26 mouse cellular contexts compared by ENCODE assay signal in genomic region chr19:20599951-20600350, GRCm38 (mm10).
DNase-seq lines count a peak whose midpoint lies in the region; ATAC-seq and TF ChIP-seq lines count a peak whose summit lies in the region.
"Had no signal": no experiment of that assay in that cellular context is flagged by ENCODE, and none has a peak within 500 bp of the region (broad histone marks: within the 10 kb centered on the region; RNA-seq: fewer than 3 reads in every experiment).

No protein-coding gene starts in this region.

- H3K27ac ChIP-seq in lung, embryonic 14.5 days (ENCODE audit: low read depth): no peak overlapping the region
- H3K27ac ChIP-seq in midbrain, embryonic 10.5 days (replicated peaks): no peak overlapping the region
- H3K27ac ChIP-seq in forebrain, embryonic 10.5 days: no peak overlapping the region
- H3K27ac ChIP-seq: forebrain, embryonic 12.5 days; heart, embryonic 10.5 days; hindbrain, embryonic 14.5 days; layer of hippocampus, adult 2 months; limb, embryonic 12.5 days; liver, embryonic 12.5 days; macrophage; neural tube, embryonic 13.5 days had no signal

- H3K9me3 ChIP-seq in lung, embryonic 14.5 days (ENCODE audit: low read depth, low read length): no peaks in the 10 kb centered on the region
- no peaks in the 10 kb centered on the region for H3K9me3 ChIP-seq in midbrain, embryonic 10.5 days (replicated peaks)
- no peaks in the 10 kb centered on the region for H3K9me3 ChIP-seq in forebrain, embryonic 10.5 days
- H3K9me3 ChIP-seq: forebrain, embryonic 12.5 days; heart, embryonic 10.5 days; limb, embryonic 12.5 days; liver, embryonic 12.5 days; neural tube, embryonic 13.5 days had no signal

- ATAC-seq in lung, embryonic 14.5 days (ENCODE audit: insufficient read depth): peak; percentile 80
- ATAC-seq: inflammation-experienced regulatory T-cells, adult 6 months; liver, embryonic 12.5 days; midbrain, embryonic 16.5 days had no signal

- peak; percentile 45 for DNase-seq in heart, adult 8-10 months (ENCODE audit: low spot score)
- DNase-seq in heart, postnatal 36 days: no peak
- peak; percentile 79 for DNase-seq in lung, embryonic 14.5 days
- DNase-seq in lung, postnatal 14 days: no peak
- DNase-seq in NIH3T3 (ENCODE audit: low read depth): peak; percentile 48
- peak; percentile 55 for DNase-seq in lung, postnatal 10 days
- no peak for DNase-seq in midbrain, embryonic 10.5 days (ENCODE audit: low spot score)
- DNase-seq in forebrain, embryonic 10.5 days (ENCODE audit: extremely low spot score, low spot score): no peak
- DNase-seq: adrenal gland, postnatal 36 days; cerebellum, postnatal 10 days; kidney, adult 18-20 months; kidney, postnatal 14 days; retina, postnatal 1 day; right cerebral cortex, postnatal 25 days; thymus, postnatal 25 days had no signal

- no peaks in the 10 kb centered on the region for H3K27me3 ChIP-seq in lung, embryonic 14.5 days (ENCODE audit: insufficient read depth, low read length)
- H3K27me3 ChIP-seq in midbrain, embryonic 10.5 days (ENCODE audit: low read depth, poor library complexity, severe bottlenecking): no peaks in the 10 kb centered on the region
- no peaks in the 10 kb centered on the region for H3K27me3 ChIP-seq in forebrain, embryonic 10.5 days (ENCODE audit: poor library complexity, severe bottlenecking)
- H3K27me3 ChIP-seq: forebrain, embryonic 12.5 days; limb, embryonic 12.5 days; liver, embryonic 12.5 days; neural tube, embryonic 13.5 days had no signal

- H3K4me3 ChIP-seq in lung, embryonic 14.5 days (ENCODE audit: low read depth, low read length): no peak overlapping the region
- H3K4me3 ChIP-seq in midbrain, embryonic 10.5 days: no peak overlapping the region
- H3K4me3 ChIP-seq in forebrain, embryonic 10.5 days: no peak overlapping the region
- H3K4me3 ChIP-seq: forebrain, embryonic 12.5 days; heart, embryonic 10.5 days; layer of hippocampus, adult 2 months; limb, embryonic 12.5 days; liver, embryonic 12.5 days; myocyte; neural tube, embryonic 13.5 days had no signal

- no peaks in the 10 kb centered on the region for H3K36me3 ChIP-seq in lung, embryonic 14.5 days (ENCODE audit: insufficient read depth)
- no peaks in the 10 kb centered on the region for H3K36me3 ChIP-seq in midbrain, embryonic 10.5 days
- no peaks in the 10 kb centered on the region for H3K36me3 ChIP-seq in forebrain, embryonic 10.5 days (replicated peaks)
- H3K36me3 ChIP-seq: forebrain, embryonic 12.5 days; heart, embryonic 10.5 days; limb, embryonic 12.5 days; liver, embryonic 12.5 days; neural tube, embryonic 13.5 days had no signal

- no peak for TF ChIP-seq CTCF in lung, embryonic 14.5 days (IDR thresholded peaks at IDR 0.05; ENCODE audit: low read depth)

- no peak overlapping the region for H3K4me2 ChIP-seq in lung, embryonic 14.5 days
- H3K4me2 ChIP-seq: forebrain, embryonic 12.5 days; hindbrain, embryonic 14.5 days; limb, embryonic 12.5 days; liver, embryonic 12.5 days; neural tube, embryonic 13.5 days had no signal

- intact Hi-C loops in heart, postnatal 36 days (cut with DNase I): no loop called here

- H3K4me1 ChIP-seq in lung, embryonic 14.5 days (ENCODE audit: insufficient read depth): peaks cover 4% of the 10 kb centered on the region; the same call in 1 of the 2 replicates
- H3K4me1 ChIP-seq in midbrain, embryonic 10.5 days: no peaks in the 10 kb centered on the region
- no peaks in the 10 kb centered on the region for H3K4me1 ChIP-seq in forebrain, embryonic 10.5 days
- H3K4me1 ChIP-seq: forebrain, embryonic 12.5 days; heart, embryonic 10.5 days; limb, embryonic 12.5 days; liver, embryonic 12.5 days; neural tube, embryonic 13.5 days had no signal

- H3K9ac ChIP-seq in lung, embryonic 14.5 days: no peak overlapping the region
- H3K9ac ChIP-seq: forebrain, embryonic 12.5 days; hindbrain, embryonic 14.5 days; limb, embryonic 12.5 days; liver, embryonic 12.5 days; neural tube, embryonic 13.5 days had no signal

Comparison
In these comparisons a context has a peak if more than half of its experiments do, and no peak if none do; other contexts are left out.
1. DNase-seq: peak in heart, adult 8-10 months (single experiment), lung, embryonic 14.5 days (single experiment), NIH3T3 (single experiment) and lung, postnatal 10 days (single experiment); none in heart, postnatal 36 days (0 of 2), lung, postnatal 14 days (single experiment), midbrain, embryonic 10.5 days (single experiment) and forebrain, embryonic 10.5 days (single experiment).